Mouse (Mus musculus): Measurements from ENCODE around the gene Ces3b. TPM values are rescaled to one million over a fixed set of nuclear protein-coding genes. Genes with fewer than 3 reads are reported as not detected.
"Not testable (repeated sequence)": the region's sequence is repeated elsewhere in the genome, so short reads cannot be mapped to it uniquely, and the experiment has no call there.

Gene Ces3b
- polyA plus RNA-seq (2014; fragmentation: Nextera tagmentation; extraction: Ambion mirVana): not detected in 2 replicates

DNA sequence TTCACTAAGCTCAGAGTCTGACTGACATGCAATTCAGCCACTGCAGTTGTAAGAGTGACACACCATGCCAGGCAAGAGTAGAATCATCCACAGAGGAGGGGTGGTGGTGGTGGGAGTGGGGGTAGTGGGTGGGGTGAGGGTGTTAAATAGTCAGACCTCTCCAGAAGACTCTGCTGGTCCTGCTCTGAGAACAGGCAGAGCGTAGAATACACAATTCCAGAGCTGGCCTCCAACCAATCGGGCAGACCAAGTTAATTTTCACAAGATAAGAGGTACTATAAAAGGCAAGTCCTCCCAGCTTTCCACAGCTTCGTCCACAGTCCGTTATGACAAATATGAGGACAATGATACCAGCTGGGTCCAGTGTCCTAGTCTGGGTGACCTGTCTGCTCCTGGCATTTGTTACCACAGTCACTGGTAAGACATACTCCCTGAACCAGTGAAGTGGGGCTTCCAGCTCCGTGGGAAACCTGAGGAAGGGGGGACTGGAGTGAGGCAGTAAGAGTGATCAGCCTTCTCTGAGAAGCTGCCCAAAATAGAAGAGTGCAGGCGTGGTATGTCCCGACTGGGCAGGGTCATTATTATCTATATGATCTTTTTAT is at the start of gene Ces3b:
Gene Ces3b (plus strand): TSS at position 305 of the 602 bp plus-strand sequence.
- Histone ChIP-seq H3K4me3 (ENCODE audit: low read length) (no peak within 1 kb of the TSS), H3K36me3 (ENCODE audit: control insufficient read depth, insufficient read depth, low read length) (no peaks in the 10 kb centered on the region), H3K9ac (ENCODE audit: low read depth, low read length) (no peak within 1 kb of the TSS), H3K4me2 (replicated peaks; ENCODE audit: low read depth, low read length) (no peak within 1 kb of the TSS), H3K27ac (ENCODE audit: low read depth, low read length) (no peak within 1 kb of the TSS), H3K27me3 (ENCODE audit: control insufficient read depth, insufficient read depth, low read length) (no peaks in the 10 kb centered on the region), H3K4me1 (ENCODE audit: control insufficient read depth, insufficient read depth, low read length) (no peaks in the 10 kb centered on the region), H3K9me3 (ENCODE audit: control insufficient read depth, low read length) (no peaks in the 10 kb centered on the region)
- ATAC-seq (ENCODE audit: low FRiP score, low TSS enrichment): no peak
- 77% methylated on average over 7 of the region's 7 CpGs for WGBS

- Histone ChIP-seq H3K9me3 (ENCODE audit: control insufficient read depth, low read length) (no peaks in the 10 kb centered on the region), H3K9ac (ENCODE audit: low read depth, low read length) (no peak overlapping the region), H3K36me3 (ENCODE audit: control insufficient read depth, insufficient read depth, low read length) (no peaks in the 10 kb centered on the region), H3K4me1 (ENCODE audit: control insufficient read depth, insufficient read depth, low read length) (no peaks in the 10 kb centered on the region), H3K27ac (ENCODE audit: low read depth, low read length) (no peak overlapping the region), H3K4me2 (replicated peaks; ENCODE audit: low read depth, low read length) (no peak overlapping the region), H3K27me3 (ENCODE audit: control insufficient read depth, insufficient read depth, low read length) (no peaks in the 10 kb centered on the region), H3K4me3 (ENCODE audit: low read length) (no peak overlapping the region)
- no peak for ATAC-seq (ENCODE audit: low FRiP score, low TSS enrichment)
- WGBS: 36% methylated on average over 1 of the region's 1 CpGs
These were observed 40.0 kb upstream of the Ces3b start for GRCm38 (mm10) chr8:105043510-105043909.

- Histone ChIP-seq H3K4me3 (ENCODE audit: low read length) (no peak overlapping the region), H3K27ac (ENCODE audit: low read depth, low read length) (no peak overlapping the region), H3K36me3 (ENCODE audit: control insufficient read depth, insufficient read depth, low read length) (no peaks in the 10 kb centered on the region), H3K27me3 (ENCODE audit: control insufficient read depth, insufficient read depth, low read length) (no peaks in the 10 kb centered on the region), H3K9me3 (ENCODE audit: control insufficient read depth, low read length) (no peaks in the 10 kb centered on the region), H3K4me1 (ENCODE audit: control insufficient read depth, insufficient read depth, low read length) (no peaks in the 10 kb centered on the region), H3K4me2 (replicated peaks; ENCODE audit: low read depth, low read length) (no peak overlapping the region), H3K9ac (ENCODE audit: low read depth, low read length) (no peak overlapping the region)
- no peak for ATAC-seq (ENCODE audit: low FRiP score, low TSS enrichment)
- 75% methylated on average over 3 of the region's 3 CpGs for WGBS
These were observed 37.6 kb upstream of the Ces3b start for GRCm38 (mm10) chr8:105045824-105046401.

DNA sequence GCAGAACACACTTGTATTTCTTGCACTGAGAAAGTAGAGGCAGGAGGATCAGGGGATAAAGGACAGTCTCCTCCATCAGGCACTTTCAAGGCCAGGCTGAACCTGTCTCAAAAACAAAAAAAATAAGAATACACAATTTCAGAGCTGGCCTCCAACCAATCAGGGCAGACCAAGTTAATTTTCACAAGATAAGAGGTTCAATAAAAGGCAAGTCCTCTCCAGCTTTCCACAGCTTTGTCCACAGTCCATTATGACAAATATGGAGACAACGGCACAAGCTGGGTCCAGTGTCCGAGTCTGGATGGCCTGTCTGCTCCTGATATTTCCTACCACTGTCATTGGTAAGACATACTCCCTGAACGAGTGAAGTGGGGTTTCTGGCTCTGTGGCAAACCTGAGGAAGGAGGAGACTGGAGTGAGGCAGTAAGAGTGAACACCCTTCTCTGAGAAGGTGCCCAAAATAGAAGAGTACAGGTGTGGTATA is 35.1 kb upstream of the Ces3b start, which contains the start of gene Ces3a:
Gene Ces3a (plus strand): TSS at position 231 of the 484 bp plus-strand sequence.
- H3K27me3 ChIP-seq (ENCODE audit: control insufficient read depth, insufficient read depth, low read length): no peaks in the 10 kb centered on the region
- H3K4me3 ChIP-seq (ENCODE audit: low read length): no peak within 1 kb of the TSS
- no peak within 1 kb of the TSS for H3K4me2 ChIP-seq (replicated peaks; ENCODE audit: low read depth, low read length)
- H3K36me3 ChIP-seq (ENCODE audit: control insufficient read depth, insufficient read depth, low read length): no peaks in the 10 kb centered on the region
- no peaks in the 10 kb centered on the region for H3K4me1 ChIP-seq (ENCODE audit: control insufficient read depth, insufficient read depth, low read length)
- no peak for ATAC-seq (ENCODE audit: low FRiP score, low TSS enrichment)
- 74% methylated on average over 3 of the region's 3 CpGs for WGBS
- no peak within 1 kb of the TSS for H3K9ac ChIP-seq (ENCODE audit: low read depth, low read length)
- H3K27ac ChIP-seq (ENCODE audit: low read depth, low read length): no peak within 1 kb of the TSS
- H3K9me3 ChIP-seq (ENCODE audit: control insufficient read depth, low read length): no peaks in the 10 kb centered on the region

DNA sequence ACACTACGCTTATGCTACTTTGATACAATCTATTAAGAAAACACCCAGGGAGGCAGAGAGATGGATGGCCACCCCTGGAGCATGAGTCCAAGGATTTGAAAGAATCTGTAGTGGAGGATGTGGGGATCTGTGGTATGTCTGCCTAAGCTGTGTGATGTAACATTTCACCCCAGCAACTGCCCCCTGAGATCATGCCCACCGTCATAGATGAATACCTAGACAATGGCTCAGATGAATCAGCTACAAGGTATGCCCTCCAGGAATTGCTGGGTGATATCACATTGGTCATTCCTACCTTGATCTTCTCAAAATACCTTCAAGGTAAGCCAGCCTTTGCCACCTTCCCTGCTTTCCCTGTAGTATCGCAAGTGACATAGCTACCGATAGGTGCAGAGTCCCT is 27.3 kb upstream of the Ces3b start:
- no peak for ATAC-seq (ENCODE audit: low FRiP score, low TSS enrichment)
- Histone ChIP-seq H3K9me3 (ENCODE audit: control insufficient read depth, low read length) (no peaks in the 10 kb centered on the region), H3K9ac (ENCODE audit: low read depth, low read length) (no peak overlapping the region), H3K27me3 (ENCODE audit: control insufficient read depth, insufficient read depth, low read length) (no peaks in the 10 kb centered on the region), H3K27ac (ENCODE audit: low read depth, low read length) (no peak overlapping the region), H3K36me3 (ENCODE audit: control insufficient read depth, insufficient read depth, low read length) (no peaks in the 10 kb centered on the region), H3K4me2 (replicated peaks; ENCODE audit: low read depth, low read length) (no peak overlapping the region), H3K4me1 (ENCODE audit: control insufficient read depth, insufficient read depth, low read length) (no peaks in the 10 kb centered on the region), H3K4me3 (ENCODE audit: low read length) (no peak overlapping the region)
- 94% methylated on average over 4 of the region's 4 CpGs for WGBS

GRCm38 (mm10) chr8:105060056-105060455 is 23.5 kb upstream of the Ces3b start:
- Histone ChIP-seq H3K4me2 (replicated peaks; ENCODE audit: low read depth, low read length) (no peak overlapping the region), H3K4me3 (ENCODE audit: low read length) (no peak overlapping the region), H3K4me1 (ENCODE audit: control insufficient read depth, insufficient read depth, low read length) (no peaks in the 10 kb centered on the region), H3K9me3 (ENCODE audit: control insufficient read depth, low read length) (no peaks in the 10 kb centered on the region), H3K27me3 (ENCODE audit: control insufficient read depth, insufficient read depth, low read length) (no peaks in the 10 kb centered on the region), H3K9ac (ENCODE audit: low read depth, low read length) (no peak overlapping the region), H3K36me3 (ENCODE audit: control insufficient read depth, insufficient read depth, low read length) (no peaks in the 10 kb centered on the region), H3K27ac (ENCODE audit: low read depth, low read length) (no peak overlapping the region)
- no peak for ATAC-seq (ENCODE audit: low FRiP score, low TSS enrichment)

GRCm38 (mm10) chr8:105066761-105067160 is 16.8 kb upstream of the Ces3b start:
- Histone ChIP-seq H3K36me3 (ENCODE audit: control insufficient read depth, insufficient read depth, low read length) (no peaks in the 10 kb centered on the region), H3K4me2 (replicated peaks; ENCODE audit: low read depth, low read length) (no peak overlapping the region), H3K4me3 (ENCODE audit: low read length) (no peak overlapping the region), H3K9ac (ENCODE audit: low read depth, low read length) (no peak overlapping the region), H3K9me3 (ENCODE audit: control insufficient read depth, low read length) (no peaks in the 10 kb centered on the region), H3K27ac (ENCODE audit: low read depth, low read length) (no peak overlapping the region), H3K27me3 (ENCODE audit: control insufficient read depth, insufficient read depth, low read length) (no peaks in the 10 kb centered on the region), H3K4me1 (ENCODE audit: control insufficient read depth, insufficient read depth, low read length) (no peaks in the 10 kb centered on the region)
- no peak for ATAC-seq (ENCODE audit: low FRiP score, low TSS enrichment)
- WGBS: 0% methylated on average over 1 of the region's 1 CpGs

DNA sequence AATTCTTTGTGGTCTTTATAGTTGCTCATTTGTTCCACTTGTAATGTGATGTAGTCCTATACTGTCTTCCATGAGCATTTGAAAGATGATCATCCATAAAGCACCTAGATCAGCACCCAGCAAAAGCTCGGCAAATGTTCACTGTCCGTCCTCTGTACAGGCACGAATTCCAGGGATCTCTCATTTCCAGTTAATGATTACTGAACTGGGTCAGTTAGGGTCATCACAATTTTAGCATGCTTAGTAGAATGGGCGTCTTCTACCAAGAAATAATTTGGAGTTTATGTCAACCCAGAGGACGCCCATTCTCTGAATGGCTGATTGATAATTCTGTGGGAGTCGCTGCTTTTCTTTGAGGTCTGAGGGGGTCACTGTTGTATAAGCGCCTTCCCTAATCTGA is 15.6 kb upstream of the Ces3b start:
- H3K27ac ChIP-seq (ENCODE audit: low read depth, low read length); H3K27me3 ChIP-seq (ENCODE audit: control insufficient read depth, insufficient read depth, low read length); H3K9me3 ChIP-seq (ENCODE audit: control insufficient read depth, low read length); H3K4me3 ChIP-seq (ENCODE audit: low read length); ATAC-seq (ENCODE audit: low FRiP score, low TSS enrichment); H3K36me3 ChIP-seq (ENCODE audit: control insufficient read depth, insufficient read depth, low read length); H3K4me1 ChIP-seq (ENCODE audit: control insufficient read depth, insufficient read depth, low read length); H3K4me2 ChIP-seq (replicated peaks; ENCODE audit: low read depth, low read length); H3K9ac ChIP-seq (ENCODE audit: low read depth, low read length): not testable (repeated sequence)
- 58% methylated on average over 7 of the region's 7 CpGs for WGBS

DNA sequence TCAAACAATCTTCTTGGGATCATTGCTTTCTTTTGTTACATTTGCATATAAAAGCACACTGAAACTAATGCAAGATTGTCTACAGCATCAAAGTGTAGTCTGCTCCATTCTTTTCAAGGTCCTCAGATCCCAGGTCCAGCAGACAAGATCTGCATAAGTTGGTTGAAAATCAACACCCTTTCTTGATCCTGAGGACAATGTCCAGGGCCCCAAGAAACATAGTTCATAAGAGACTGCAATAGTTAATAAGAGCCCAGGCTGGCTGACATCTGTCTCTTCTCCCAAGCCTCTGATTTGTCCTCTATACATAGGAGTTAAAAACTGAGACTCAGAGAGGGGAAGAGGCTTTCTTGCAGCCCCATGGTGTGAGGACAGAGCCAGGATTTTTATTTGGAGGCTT is 14.6 kb upstream of the Ces3b start:
- Histone ChIP-seq H3K36me3 (ENCODE audit: control insufficient read depth, insufficient read depth, low read length) (no peaks in the 10 kb centered on the region), H3K27me3 (ENCODE audit: control insufficient read depth, insufficient read depth, low read length) (no peaks in the 10 kb centered on the region)
- ATAC-seq (ENCODE audit: low FRiP score, low TSS enrichment): no peak

More for the DNA sequence above, 14.6 kb upstream of the Ces3b start:
- Histone ChIP-seq H3K27ac (ENCODE audit: low read depth, low read length) (no peak overlapping the region), H3K9ac (ENCODE audit: low read depth, low read length) (no peak overlapping the region), H3K4me3 (ENCODE audit: low read length) (no peak overlapping the region), H3K9me3 (ENCODE audit: control insufficient read depth, low read length) (no peaks in the 10 kb centered on the region; the same call in 1 of the 2 replicates), H3K4me2 (replicated peaks; ENCODE audit: low read depth, low read length) (no peak overlapping the region), H3K4me1 (ENCODE audit: control insufficient read depth, insufficient read depth, low read length) (no peaks in the 10 kb centered on the region)
